Mouse (Mus musculus) embryonic facial prominence, embryonic 14.5 days (tissue): ENCODE measurements around the gene Tjap1. TPM values are rescaled to one million over a fixed set of nuclear protein-coding genes. Genes with fewer than 3 reads are reported as not detected.
A peak's percentile ranks its signal among the peaks of the same experiment; 100 is the strongest.

Source experiments
- ATAC-seq: fragments of 200-750 bp; cut with Nextera tagmentation; 2 replicates; pipeline ENCODE4 v1.8.0; 2017; ENCODE audit warnings: low read depth, moderate number of reproducible peaks, moderate TSS enrichment
- DNase-seq: peaks from one replicate; pipeline ENCODE4 v3.0.0-alpha.2; 2015; ENCODE audit warnings: low spot score
- H3K27ac ChIP-seq: fragments of 300-500 bp; sonication (generic); replicated peaks from 2 replicates; pipeline ENCODE4 v1.5.1; 2014; ENCODE audit warnings: low read depth, mild to moderate bottlenecking, low read length, moderate library complexity
- H3K27me3 ChIP-seq: fragments of 300-500 bp; sonication (generic); replicated peaks from 2 replicates; pipeline ENCODE4 v1.6.1; 2014; ENCODE audit warnings: low read length; ENCODE audit not compliant: control insufficient read depth, insufficient read depth
- H3K36me3 ChIP-seq: fragments of 300-500 bp; sonication (generic); 2 replicates; pipeline ENCODE4 v1.6.1; 2014; ENCODE audit warnings: low read length, mixed read lengths; ENCODE audit not compliant: control insufficient read depth, insufficient read depth
- H3K4me1 ChIP-seq: fragments of 300-500 bp; sonication (generic); 2 replicates; pipeline ENCODE4 v1.6.1; 2014; ENCODE audit warnings: antibody characterized with exemption, low read length; ENCODE audit not compliant: control insufficient read depth, insufficient read depth
- H3K4me2 ChIP-seq: fragments of 300-500 bp; sonication (generic); 2 replicates; pipeline ENCODE4 v1.6.1; 2014; ENCODE audit warnings: low read depth, mild to moderate bottlenecking, low read length, moderate library complexity, mixed read lengths
- H3K4me3 ChIP-seq: fragments of 300-500 bp; sonication (generic); 2 replicates; pipeline ENCODE4 v1.5.1; 2014; ENCODE audit warnings: low read depth, mild to moderate bottlenecking, low read length
- H3K9ac ChIP-seq: fragments of 300-500 bp; sonication (generic); 2 replicates; pipeline ENCODE4 v1.6.1; 2014; ENCODE audit warnings: low read depth, mild to moderate bottlenecking, low read length, moderate library complexity, mixed read lengths
- H3K9me3 ChIP-seq: fragments of 300-500 bp; sonication (generic); 2 replicates; pipeline ENCODE4 v1.6.1; 2016; ENCODE audit warnings: low read length; ENCODE audit not compliant: control insufficient read depth
- WGBS: fragments of 180-500 bp; shearing (Covaris S2); extraction: QIAGEN DNeasy Blood & Tissue Kit; methylation state at CpG from one replicate; pipeline ENCODE4 v1.1.7; 2014; 5-methylcytosine and 5-hydroxymethylcytosine counted together
- polyA plus RNA-seq: library from polyadenylated mRNA; unstranded; fragments of >200 nt; fragmentation: Nextera tagmentation; extraction: Ambion mirVana; gene quantifications from 2 replicates; pipeline ENCODE4 v1.2.1, GENCODE M21; 2014

Tjap1 gene
- polyA plus RNA-seq, 1 experiment from 2014 or later = 57.3 TPM

- no peak for ATAC-seq
- 0 out of 2 replicates have a peak overlapping the region, but pooled peaks have one; percentile 83 for H3K27ac ChIP-seq
- H3K27me3 ChIP-seq = no peaks in the 10 kb centered on the region
- H3K9me3 ChIP-seq = no peaks in the 10 kb centered on the region
- peak overlapping the region; percentile 3; the same call in 1 of the 2 replicates for H3K9ac ChIP-seq
- H3K4me3 ChIP-seq = no peak overlapping the region
- no peak for DNase-seq
- no peak overlapping the region for H3K4me2 ChIP-seq
- WGBS = 92% methylated on average over 10 of the region's 10 CpGs
- peaks cover 32% of the 10 kb centered on the region for H3K4me1 ChIP-seq
- peaks cover 49% of the 10 kb centered on the region for H3K36me3 ChIP-seq
Observed at GRCm38 (mm10) chr17:46275506-46275905, 7.3 kb downstream of the Tjap1 start.

- Histone ChIP-seq H3K4me1 (peaks cover 32% of the 10 kb centered on the region), H3K4me3 (no peak overlapping the region), H3K27me3 (no peaks in the 10 kb centered on the region), H3K9me3 (no peaks in the 10 kb centered on the region), H3K9ac (peak overlapping the region; percentile 3; the same call in 1 of the 2 replicates), H3K4me2 (no peak overlapping the region), H3K27ac (peak overlapping the region; percentile 83; the same call in 1 of the 2 replicates), H3K36me3 (peaks cover 48% of the 10 kb centered on the region)
- DNase-seq = no peak
- WGBS = 69% methylated on average over 6 of the region's 6 CpGs
- no peak for ATAC-seq
Observed at GRCm38 (mm10) chr17:46275034-46275433, 7.8 kb downstream of the Tjap1 start.

- H3K4me1 ChIP-seq = peaks cover 32% of the 10 kb centered on the region
- ATAC-seq (no peak), DNase-seq (no peak)
- no peak overlapping the region for H3K4me2 ChIP-seq
- no peak overlapping the region for H3K4me3 ChIP-seq
- H3K9me3 ChIP-seq = no peaks in the 10 kb centered on the region
- 30% methylated on average over 6 of the region's 6 CpGs for WGBS
- no peaks in the 10 kb centered on the region for H3K27me3 ChIP-seq
- peak overlapping the region; percentile 83 for H3K27ac ChIP-seq
- peak overlapping the region; percentile 17; the same call in 1 of the 2 replicates for H3K9ac ChIP-seq
- H3K36me3 ChIP-seq = peaks cover 48% of the 10 kb centered on the region
Observed at GRCm38 (mm10) chr17:46274465-46274864, 8.4 kb downstream of the Tjap1 start.

- WGBS = 10% methylated on average over 1 of the region's 1 CpGs
- H3K4me2 ChIP-seq = no peak overlapping the region
- no peaks in the 10 kb centered on the region for H3K27me3 ChIP-seq
- no peaks in the 10 kb centered on the region for H3K9me3 ChIP-seq
- DNase-seq (peak; percentile 73), ATAC-seq (peak; percentile 45)
- H3K36me3 ChIP-seq = peaks cover 47% of the 10 kb centered on the region
- H3K27ac ChIP-seq = peak overlapping the region; percentile 83
- no peak overlapping the region; the same call in 1 of the 2 replicates for H3K9ac ChIP-seq
- no peak overlapping the region for H3K4me3 ChIP-seq
- peaks cover 32% of the 10 kb centered on the region for H3K4me1 ChIP-seq
Observed at GRCm38 (mm10) chr17:46273803-46274236, 9.0 kb downstream of the Tjap1 start.

GRCm38 (mm10) chr17:46272675-46273074, 10.2 kb downstream of the Tjap1 start:
- Histone ChIP-seq H3K9ac (no peak overlapping the region), H3K27ac (no peak overlapping the region), H3K4me3 (no peak overlapping the region), H3K4me2 (no peak overlapping the region), H3K36me3 (peaks cover 46% of the 10 kb centered on the region; the same call in 1 of the 2 replicates), H3K27me3 (no peaks in the 10 kb centered on the region), H3K9me3 (no peaks in the 10 kb centered on the region), H3K4me1 (peaks cover 23% of the 10 kb centered on the region; the same call in 1 of the 2 replicates)
- no peak for DNase-seq
- WGBS = 73% methylated on average over 5 of the region's 5 CpGs
- ATAC-seq = no peak

- Histone ChIP-seq H3K36me3 (peaks cover 47% of the 10 kb centered on the region; the same call in 1 of the 2 replicates), H3K4me1 (peaks cover 19% of the 10 kb centered on the region; the same call in 1 of the 2 replicates), H3K9ac (no peak overlapping the region), H3K27ac (peak overlapping the region; percentile 18; the same call in 1 of the 2 replicates), H3K4me3 (no peak overlapping the region), H3K9me3 (no peaks in the 10 kb centered on the region), H3K4me2 (no peak overlapping the region), H3K27me3 (no peaks in the 10 kb centered on the region)
- ATAC-seq = no peak
- DNase-seq = no peak
- 73% methylated on average over 2 of the region's 2 CpGs for WGBS
Observed at GRCm38 (mm10) chr17:46272058-46272457, 10.8 kb downstream of the Tjap1 start.

GRCm38 (mm10) chr17:46269771-46270534, 12.9 kb downstream of the Tjap1 start:
- H3K9ac ChIP-seq = 0 out of 2 replicates have a peak overlapping the region, but pooled peaks have one; percentile 14
- WGBS = 78% methylated on average over 18 of the region's 19 CpGs
- H3K27me3 ChIP-seq = no peaks in the 10 kb centered on the region
- peak overlapping the region; percentile 48 for H3K27ac ChIP-seq
- peaks cover 62% of the 10 kb centered on the region for H3K36me3 ChIP-seq
- H3K4me2 ChIP-seq = no peak overlapping the region
- no peaks in the 10 kb centered on the region for H3K9me3 ChIP-seq
- peaks cover 11% of the 10 kb centered on the region; the same call in 1 of the 2 replicates for H3K4me1 ChIP-seq
- ATAC-seq (no peak; the same call in 1 of the 2 replicates), DNase-seq (peak; percentile 47)
- H3K4me3 ChIP-seq = no peak overlapping the region

- 54% methylated on average over 8 of the region's 10 CpGs for WGBS
Observed at GRCm38 (mm10) chr17:46268026-46268720, 14.7 kb downstream of the Tjap1 start.

More at GRCm38 (mm10) chr17:46268026-46268720, 14.7 kb downstream of the Tjap1 start:
- ATAC-seq (no peak), DNase-seq (peak; percentile 29)
- Histone ChIP-seq H3K27me3 (no peaks in the 10 kb centered on the region), H3K9me3 (no peaks in the 10 kb centered on the region), H3K4me3 (no peak overlapping the region), H3K36me3 (peaks cover 77% of the 10 kb centered on the region), H3K9ac (no peak overlapping the region), H3K27ac (no peak overlapping the region), H3K4me1 (no peaks in the 10 kb centered on the region), H3K4me2 (no peak overlapping the region)
